Mouse (Mus musculus): ENCODE data around the gene Vps36. TPM values are rescaled to one million over a fixed set of nuclear protein-coding genes. Genes with fewer than 3 reads are reported as not detected.

Vps36 gene
- polyA plus RNA-seq, 1 experiment from 2014 or later, result 34.7 TPM

DNA sequence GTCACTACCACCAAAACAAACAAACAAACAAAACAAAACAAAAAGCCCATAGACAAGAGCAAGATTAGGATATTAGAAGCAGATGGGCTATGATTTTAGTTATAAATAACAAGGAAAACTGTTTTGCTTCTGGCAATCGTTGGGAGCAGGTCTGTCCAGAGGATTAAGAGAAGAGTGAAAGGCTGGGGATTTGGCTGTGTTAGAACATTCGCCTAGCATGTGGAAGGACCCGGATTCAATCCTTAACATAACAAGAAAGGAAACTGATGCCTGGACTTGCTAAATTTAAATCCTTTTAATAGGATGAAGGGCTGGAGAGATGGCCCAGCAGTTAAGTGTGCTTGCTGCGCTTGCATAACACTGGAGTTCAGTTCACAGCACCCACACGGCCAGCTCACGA, 71.7 kb downstream of the Vps36 start:
- Histone ChIP-seq H3K9me3 (peaks cover 7% of the 10 kb centered on the region; the same call in 1 of the 2 replicates), H3K4me3 (replicated peaks) (no peak overlapping the region), H3K4me2 (no peak overlapping the region), H3K27me3 (no peaks in the 10 kb centered on the region), H3K36me3 (no peaks in the 10 kb centered on the region), H3K27ac (no peak overlapping the region), H3K4me1 (replicated peaks) (no peaks in the 10 kb centered on the region), H3K9ac (replicated peaks) (no peak overlapping the region)
- ATAC-seq (ENCODE audit: insufficient number of reproducible peaks, insufficient read depth, low FRiP score, low TSS enrichment, low read depth), result no peak
- WGBS, result 76% methylated on average over 6 of the region's 6 CpGs

DNA sequence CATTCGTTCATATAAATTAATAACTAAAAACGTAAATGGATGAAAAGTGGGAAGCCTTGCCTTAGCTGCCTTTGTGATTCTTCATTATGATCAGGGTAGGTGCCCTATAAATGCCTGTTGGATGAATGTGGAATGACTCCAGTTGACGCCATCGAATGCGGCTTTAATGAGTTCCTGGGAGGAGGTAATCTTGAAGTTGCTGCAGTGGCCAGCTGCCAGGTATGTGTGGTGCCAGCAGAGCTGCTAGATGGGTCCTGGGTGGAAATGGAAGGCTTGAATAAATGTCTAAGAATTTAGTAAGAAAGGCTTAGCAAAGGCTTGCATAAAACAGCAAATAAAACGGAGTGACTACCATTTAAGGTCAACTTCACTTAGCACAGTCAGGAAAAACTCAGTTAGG, 72.2 kb downstream of the Vps36 start:
- no peak overlapping the region for H3K4me2 ChIP-seq
- H3K4me1 ChIP-seq (replicated peaks), result no peaks in the 10 kb centered on the region
- WGBS, result 76% methylated on average over 6 of the region's 6 CpGs
- no peak overlapping the region for H3K27ac ChIP-seq
- H3K9ac ChIP-seq (replicated peaks), result no peak overlapping the region
- no peaks in the 10 kb centered on the region for H3K27me3 ChIP-seq
- H3K4me3 ChIP-seq (replicated peaks), result no peak overlapping the region
- no peaks in the 10 kb centered on the region for H3K36me3 ChIP-seq
- H3K9me3 ChIP-seq, result peaks cover 7% of the 10 kb centered on the region; the same call in 1 of the 2 replicates
- no peak for ATAC-seq (ENCODE audit: insufficient number of reproducible peaks, insufficient read depth, low FRiP score, low TSS enrichment, low read depth)

DNA sequence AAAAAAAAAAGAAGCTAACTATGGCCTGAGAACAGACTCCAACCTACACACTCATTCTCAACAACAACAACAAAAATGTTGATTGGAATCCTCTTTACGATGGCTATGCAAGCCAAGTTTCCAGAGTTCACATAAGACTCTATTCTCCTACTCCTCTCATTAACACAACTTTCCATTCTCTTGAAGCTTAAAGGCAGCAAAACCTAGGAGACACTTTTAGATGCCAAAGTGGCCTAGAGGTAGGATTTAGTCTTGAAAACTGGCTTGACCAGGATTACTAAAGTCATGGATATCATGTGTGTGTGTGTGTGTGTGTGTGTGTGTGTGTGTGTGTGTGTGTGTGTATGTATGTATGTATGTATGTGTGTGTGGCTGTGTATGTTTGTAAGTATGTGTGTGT, 72.6 kb downstream of the Vps36 start:
- no peaks in the 10 kb centered on the region for H3K4me1 ChIP-seq (replicated peaks)
- peaks cover 7% of the 10 kb centered on the region; the same call in 1 of the 2 replicates for H3K9me3 ChIP-seq
- no peak overlapping the region for H3K4me3 ChIP-seq (replicated peaks)
- 93% methylated on average over 1 of the region's 1 CpGs for WGBS
- H3K4me2 ChIP-seq, result no peak overlapping the region
- no peak overlapping the region for H3K9ac ChIP-seq (replicated peaks)
- no peaks in the 10 kb centered on the region for H3K27me3 ChIP-seq
- H3K27ac ChIP-seq, result no peak overlapping the region
- H3K36me3 ChIP-seq, result no peaks in the 10 kb centered on the region
- ATAC-seq (ENCODE audit: insufficient number of reproducible peaks, insufficient read depth, low FRiP score, low TSS enrichment, low read depth), result no peak

DNA sequence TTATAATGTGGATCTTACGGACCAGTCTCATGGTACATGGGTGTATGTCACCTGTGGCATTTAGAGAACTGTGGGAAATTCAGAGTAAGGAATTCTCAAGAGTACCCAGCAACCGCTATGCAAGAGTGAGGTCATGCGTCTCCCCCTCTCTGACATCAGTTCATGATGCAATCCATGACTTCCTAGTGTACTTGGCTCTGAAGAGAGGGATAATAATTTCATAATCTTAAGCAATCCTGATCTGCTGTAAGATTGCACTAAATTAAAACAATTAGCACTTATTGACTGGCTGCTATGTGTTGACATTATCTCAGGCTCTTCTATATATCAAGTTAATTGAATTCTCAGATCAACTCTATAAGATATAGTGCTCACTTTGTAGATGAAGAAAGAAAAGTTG, 74.2 kb downstream of the Vps36 start:
- Histone ChIP-seq H3K4me3 (replicated peaks) (no peak overlapping the region), H3K4me2 (no peak overlapping the region), H3K9ac (replicated peaks) (no peak overlapping the region), H3K27ac (no peak overlapping the region), H3K4me1 (replicated peaks) (no peaks in the 10 kb centered on the region), H3K36me3 (no peaks in the 10 kb centered on the region), H3K27me3 (no peaks in the 10 kb centered on the region), H3K9me3 (0 out of 2 replicates have a peak, but pooled peaks cover 3% of the 10 kb centered on the region)
- no peak for ATAC-seq (ENCODE audit: insufficient number of reproducible peaks, insufficient read depth, low FRiP score, low TSS enrichment, low read depth)
- WGBS, result 89% methylated on average over 3 of the region's 3 CpGs

Other genes starting within 250 kb of the Vps36 start
- not detected in 2 replicates for gene Defb13, start 246.0 kb upstream of the Vps36 start, polyA plus RNA-seq (2016; fragmentation: Nextera tagmentation; extraction: Ambion mirVana)
- not detected in 2 replicates for gene Fam90a1a, start 234.1 kb upstream of the Vps36 start, polyA plus RNA-seq (2016; fragmentation: Nextera tagmentation; extraction: Ambion mirVana)
- not detected in 2 replicates for gene Ccdc70, start 223.0 kb upstream of the Vps36 start, polyA plus RNA-seq (2016; fragmentation: Nextera tagmentation; extraction: Ambion mirVana)
- gene Atp7b, start 132.5 kb upstream of the Vps36 start, polyA plus RNA-seq (2016; fragmentation: Nextera tagmentation; extraction: Ambion mirVana), result 0.86 and 0.97 TPM in 2 replicates
- gene Alg11, start 132.1 kb upstream of the Vps36 start, polyA plus RNA-seq (2016; fragmentation: Nextera tagmentation; extraction: Ambion mirVana), result 38.4 and 38.6 TPM in 2 replicates
- 0.14 and 0.18 TPM in 2 replicates for gene Nek5, start 67.8 kb upstream of the Vps36 start, polyA plus RNA-seq (2016; fragmentation: Nextera tagmentation; extraction: Ambion mirVana)
- gene Nek3, start 26.4 kb upstream of the Vps36 start, polyA plus RNA-seq (2016; fragmentation: Nextera tagmentation; extraction: Ambion mirVana), result 7.2 and 7.4 TPM in 2 replicates
- gene Ckap2, start 7.0 kb upstream of the Vps36 start, polyA plus RNA-seq (2016; fragmentation: Nextera tagmentation; extraction: Ambion mirVana), result 49.4 and 50.4 TPM in 2 replicates
- 8.0 and 9.7 TPM in 2 replicates for gene Thsd1, start 34.5 kb downstream of the Vps36 start, polyA plus RNA-seq (2016; fragmentation: Nextera tagmentation; extraction: Ambion mirVana)
- gene Tpte, start 90.6 kb downstream of the Vps36 start, polyA plus RNA-seq (2016; fragmentation: Nextera tagmentation; extraction: Ambion mirVana), result not detected in 2 replicates
- 17.7 TPM in 2 replicates for gene Slc25a15, start 205.8 kb downstream of the Vps36 start, polyA plus RNA-seq (2016; fragmentation: Nextera tagmentation; extraction: Ambion mirVana)
- 41.3 and 42.6 TPM in 2 replicates for gene Mrps31, start 218.6 kb downstream of the Vps36 start, polyA plus RNA-seq (2016; fragmentation: Nextera tagmentation; extraction: Ambion mirVana)

All from limb, embryonic 12.5 days (tissue).